Mouse (Mus musculus) lung, postnatal 0 days (tissue): ENCODE data around the gene Tmem229b.

ENCODE experiments used
- CTCF ChIP-seq: IDR thresholded peaks from 2 replicates; pipeline ENCODE4 v1.5.1; 2016; ENCODE audit warnings: antibody characterized with exemption, mild to moderate bottlenecking
- EP300 ChIP-seq: IDR thresholded peaks from 2 replicates; pipeline ENCODE4 v1.6.1; 2016; ENCODE audit warnings: antibody characterized with exemption, mild to moderate bottlenecking, control low read depth

GRCm38 (mm10) chr12:78936494-78936893 lies 70.9 kb downstream of the Tmem229b start:
- TF ChIP-seq CTCF (no peak), EP300 (no peak)
